Mouse (Mus musculus): ENCODE measurements around the gene Cdkn2aip. TPM values are rescaled to one million over a fixed set of nuclear protein-coding genes. Genes with fewer than 3 reads are reported as not detected.

Cdkn2aip gene
- total and polyA plus RNA-seq, 3 experiments, result 13.5 to 101 (median 14.1) TPM

DNA sequence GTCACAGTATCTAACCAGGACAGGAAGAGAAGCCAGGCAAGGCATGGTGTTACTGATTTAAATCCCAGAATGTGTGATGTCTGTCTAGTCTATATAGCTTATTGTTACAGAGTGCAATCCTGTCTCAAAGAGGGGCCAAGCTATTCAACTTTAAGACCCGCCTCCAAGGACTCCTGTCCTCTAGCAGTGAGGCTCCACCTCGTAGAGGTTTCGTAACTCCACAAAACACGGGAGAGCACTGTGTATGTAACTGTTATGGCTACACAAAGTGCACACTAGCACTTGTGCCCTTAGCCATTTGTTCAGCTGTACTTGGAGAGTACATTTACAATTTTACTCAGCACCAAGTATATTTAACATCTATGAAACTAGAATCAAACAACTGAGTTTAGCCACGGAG, 5.6 kb downstream of the Cdkn2aip start:
- no peak overlapping the region for H3K9ac ChIP-seq (ENCODE audit: control insufficient read depth, low read depth, low read length, poor library complexity, severe bottlenecking)
- no peaks in the 10 kb centered on the region; a peak in 1 of 4 replicates for H3K4me1 ChIP-seq (ENCODE audit: control insufficient read depth in 1 of 2, insufficient read depth in 2 of 2, low read length in 2 of 2)
- peaks cover 14% of the 10 kb centered on the region for H3K79me2 ChIP-seq (ENCODE audit: control insufficient read depth, insufficient read depth, low read length, poor library complexity)
- H3K27ac ChIP-seq (ENCODE audit: control insufficient read depth, low read depth, low read length), result no peak overlapping the region
- peaks cover 0 to 5% of the 10 kb centered on the region in 2 experiments for H3K36me3 ChIP-seq (ENCODE audit: control insufficient read depth in 1 of 2, insufficient read depth in 2 of 2, low read length in 2 of 2)
- H3K4me3 ChIP-seq (ENCODE audit: control insufficient read depth in 1 of 2, insufficient read depth in 1 of 2, low read depth in 2 of 2, low read length in 2 of 2), result no peak overlapping the region
- H3K27me3 ChIP-seq (ENCODE audit: control insufficient read depth in 1 of 2, insufficient read depth in 2 of 2, low read length in 2 of 2), result no peaks in the 10 kb centered on the region
- no peaks in the 10 kb centered on the region for H3K9me3 ChIP-seq (replicated peaks; ENCODE audit: insufficient read depth, low read length)
- TF ChIP-seq BHLHE40 (IDR thresholded peaks at IDR 0.05; ENCODE audit: borderline replicate concordance, low read depth, low read length), result no peak
- TF ChIP-seq MYC (IDR thresholded peaks at IDR 0.05; ENCODE audit: low read depth, low read length), result no peak
- no peak for TF ChIP-seq NRF1 (IDR thresholded peaks at IDR 0.05; ENCODE audit: insufficient read depth, low read depth, low read length, poor library complexity, severe bottlenecking)
- no peak for TF ChIP-seq MAFK (IDR thresholded peaks at IDR 0.05; ENCODE audit: borderline replicate concordance, low read depth, low read length)
- no peak for DNase-seq (ENCODE audit: low read depth, low spot score)

DNA sequence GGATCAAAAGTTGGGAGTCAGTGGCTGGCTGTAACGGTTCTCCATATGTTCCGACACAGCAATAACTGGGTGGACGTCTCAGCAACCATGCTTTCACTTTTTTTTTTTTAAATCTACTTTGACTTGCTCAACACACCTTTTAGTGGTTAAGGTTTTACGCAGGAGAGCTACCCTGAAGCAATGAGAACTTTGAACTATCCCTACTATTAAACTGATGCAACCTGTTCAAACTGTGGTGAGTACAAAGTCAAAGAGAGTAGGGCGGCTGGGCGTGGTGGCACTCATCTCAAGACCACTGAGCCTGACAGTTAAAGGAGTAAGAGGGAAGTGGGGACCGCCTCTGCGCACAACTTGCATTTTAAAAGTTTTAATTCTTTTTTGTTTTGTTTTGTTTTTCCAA, 7.0 kb downstream of the Cdkn2aip start:
- DNase-seq (ENCODE audit: low read depth, low spot score), result no peak
- H3K4me3 ChIP-seq (ENCODE audit: control insufficient read depth in 1 of 2, insufficient read depth in 1 of 2, low read depth in 2 of 2, low read length in 2 of 2), result no peak overlapping the region
- peaks cover 4% of the 10 kb centered on the region; the same call in 1 of the 2 replicates for H3K79me2 ChIP-seq (ENCODE audit: control insufficient read depth, insufficient read depth, low read length, poor library complexity)
- H3K27ac ChIP-seq (ENCODE audit: control insufficient read depth, low read depth, low read length), result no peak overlapping the region
- no peaks in the 10 kb centered on the region for H3K9me3 ChIP-seq (replicated peaks; ENCODE audit: insufficient read depth, low read length)
- no peaks in the 10 kb centered on the region; a peak in 1 of 4 replicates for H3K4me1 ChIP-seq (ENCODE audit: control insufficient read depth in 1 of 2, insufficient read depth in 2 of 2, low read length in 2 of 2)
- TF ChIP-seq GATA1 (IDR thresholded peaks at IDR 0.05; ENCODE audit: low read depth, low read length) (no peak), ZKSCAN1 (IDR thresholded peaks at IDR 0.05; ENCODE audit: low read depth, low read length) (no peak), HCFC1 (IDR thresholded peaks at IDR 0.05; ENCODE audit: low read depth, low read length) (no peak), NRF1 (IDR thresholded peaks at IDR 0.05; ENCODE audit: insufficient read depth, low read depth, low read length, poor library complexity, severe bottlenecking) (no peak), CHD2 (IDR thresholded peaks at IDR 0.05; ENCODE audit: low read length) (no peak), SIN3A (IDR thresholded peaks at IDR 0.05; ENCODE audit: low read length) (no peak), BHLHE40 (IDR thresholded peaks at IDR 0.05; ENCODE audit: borderline replicate concordance, low read depth, low read length) (no peak), TCF12 (IDR thresholded peaks at IDR 0.05; ENCODE audit: low read depth, low read length) (no peak)
- no peak overlapping the region for H3K9ac ChIP-seq (ENCODE audit: control insufficient read depth, low read depth, low read length, poor library complexity, severe bottlenecking)
- H3K36me3 ChIP-seq (ENCODE audit: control insufficient read depth in 1 of 2, insufficient read depth in 2 of 2, low read length in 2 of 2), result peaks cover 0 to 2% of the 10 kb centered on the region in 2 experiments
- no peaks in the 10 kb centered on the region for H3K27me3 ChIP-seq (ENCODE audit: control insufficient read depth in 1 of 2, insufficient read depth in 2 of 2, low read length in 2 of 2)

DNA sequence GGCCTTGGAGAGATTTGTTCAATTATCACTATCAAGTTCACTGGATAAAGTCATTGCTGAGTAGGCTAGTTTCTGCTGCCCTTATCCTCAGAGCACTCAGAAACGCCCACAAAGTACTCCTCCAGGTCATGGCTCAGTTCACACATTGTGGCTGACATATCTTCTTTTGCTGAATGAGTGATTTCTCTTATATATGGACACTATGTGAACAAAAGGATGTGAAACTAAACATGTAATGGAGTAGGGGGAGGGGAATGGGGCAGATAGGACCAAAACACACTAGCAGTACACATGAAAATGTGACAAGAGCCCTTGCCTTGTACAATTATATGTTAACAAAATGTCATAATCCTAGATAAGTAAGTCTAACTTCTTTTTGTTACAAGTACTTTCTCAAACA, 11.4 kb downstream of the Cdkn2aip start:
- TF ChIP-seq CHD1 (IDR thresholded peaks at IDR 0.05; ENCODE audit: low read depth, low read length) (no peak), MEF2A (IDR thresholded peaks at IDR 0.05; ENCODE audit: extremely low read depth, insufficient replicate concordance, low read depth, low read length, poor library complexity, severe bottlenecking) (no peak), GATA1 (IDR thresholded peaks at IDR 0.05; ENCODE audit: low read depth, low read length) (no peak), ZNF384 (IDR thresholded peaks at IDR 0.05; ENCODE audit: low read depth, low read length) (no peak), MAZ (IDR thresholded peaks at IDR 0.05; ENCODE audit: low read depth, low read length) (no peak)
- Histone ChIP-seq H3K36me3 (ENCODE audit: control insufficient read depth in 1 of 2, insufficient read depth in 2 of 2, low read length in 2 of 2) (no peaks in the 10 kb centered on the region), H3K79me2 (ENCODE audit: control insufficient read depth, insufficient read depth, low read length, poor library complexity) (no peaks in the 10 kb centered on the region), H3K4me3 (ENCODE audit: control insufficient read depth in 1 of 2, insufficient read depth in 1 of 2, low read depth in 2 of 2, low read length in 2 of 2) (no peak overlapping the region), H3K9ac (ENCODE audit: control insufficient read depth, low read depth, low read length, poor library complexity, severe bottlenecking) (no peak overlapping the region), H3K27ac (ENCODE audit: control insufficient read depth, low read depth, low read length) (no peak overlapping the region), H3K4me1 (ENCODE audit: control insufficient read depth in 1 of 2, insufficient read depth in 2 of 2, low read length in 2 of 2) (no peaks in the 10 kb centered on the region), H3K9me3 (replicated peaks; ENCODE audit: insufficient read depth, low read length) (no peaks in the 10 kb centered on the region), H3K27me3 (ENCODE audit: control insufficient read depth in 1 of 2, insufficient read depth in 2 of 2, low read length in 2 of 2) (no peaks in the 10 kb centered on the region)
- DNase-seq (ENCODE audit: low read depth, low spot score), result no peak
